Mouse (Mus musculus): ENCODE results near the gene Rnf19b. TPM values are rescaled to one million over a fixed set of nuclear protein-coding genes. Genes with fewer than 3 reads are reported as not detected.

Rnf19b gene
- polyA plus RNA-seq (2017; shearing (Covaris generic)): 8.1 TPM

GRCm38 (mm10) chr4:129058207-129059092 is at the start of gene Rnf19b:
Gene Rnf19b (plus strand): TSS chr4:129058271.

GRCm38 (mm10) chr4:129105356-129105755 is 47.3 kb downstream of the Rnf19b start, which contains the start of gene Tmem54:
Gene Tmem54 (plus strand): TSS chr4:129105548.

GRCm38 (mm10) chr4:129121569-129122086 is 63.6 kb downstream of the Rnf19b start, which contains the start of gene Hpca:
Gene Hpca (minus strand): TSS chr4:129122036.

Other genes starting within 250 kb of the Rnf19b start
- 0.73 TPM for gene Trim62, start 174.7 kb upstream of the Rnf19b start, polyA plus RNA-seq (2017; shearing (Covaris generic))
- gene Azin2, start 95.8 kb upstream of the Rnf19b start, polyA plus RNA-seq (2017; shearing (Covaris generic)): not detected
- 154 TPM for gene Ak2, start 66.3 kb upstream of the Rnf19b start, polyA plus RNA-seq (2017; shearing (Covaris generic))
- gene Tmem54, start 47.3 kb downstream of the Rnf19b start, polyA plus RNA-seq (2017; shearing (Covaris generic)): not detected
- not detected for gene Hpca, start 63.8 kb downstream of the Rnf19b start, polyA plus RNA-seq (2017; shearing (Covaris generic))
- gene Fndc5, start 78.7 kb downstream of the Rnf19b start, polyA plus RNA-seq (2017; shearing (Covaris generic)): not detected
- 18.2 TPM for gene S100pbp, start 131.5 kb downstream of the Rnf19b start, polyA plus RNA-seq (2017; shearing (Covaris generic))
- gene Yars, start 131.5 kb downstream of the Rnf19b start, polyA plus RNA-seq (2017; shearing (Covaris generic)): 46.0 TPM
- gene C77080, start 203.1 kb downstream of the Rnf19b start, polyA plus RNA-seq (2017; shearing (Covaris generic)): 0.21 TPM
- gene Sync, start 229.3 kb downstream of the Rnf19b start, polyA plus RNA-seq (2017; shearing (Covaris generic)): 0.20 TPM

All from activated CD4-positive, CD25-positive, alpha-beta regulatory T cell, adult 9 weeks (primary cell).